Comparison of ENCODE assay signal across 16 mouse cellular contexts in genomic region chr17:45517549-45518215, GRCm38 (mm10). TPM values are rescaled to one million over a fixed set of nuclear protein-coding genes. Genes with fewer than 3 reads are reported as not detected.
"Had no signal": no experiment of that assay in that cellular context is flagged by ENCODE, and none has a peak within 500 bp of the region (broad histone marks: within the 10 kb centered on the region; RNA-seq: fewer than 3 reads in every experiment).

No protein-coding gene starts in this region.

- H3K36me3 ChIP-seq: midbrain, embryonic 15.5 days had no signal

- H3K27me3 ChIP-seq: midbrain, embryonic 15.5 days; neural tube, embryonic 13.5 days had no signal

- H3K9ac ChIP-seq: limb, embryonic 13.5 days; liver, embryonic 14.5 days; neural tube, embryonic 13.5 days had no signal

- H3K9me3 ChIP-seq: limb, embryonic 13.5 days; megakaryocyte, embryonic 14.5 days; midbrain, embryonic 15.5 days; neural tube, embryonic 13.5 days had no signal

- H3K4me3 ChIP-seq: limb, embryonic 13.5 days; megakaryocyte, embryonic 14.5 days; midbrain, embryonic 15.5 days; neural tube, embryonic 13.5 days had no signal

- H3K27ac ChIP-seq: limb, embryonic 13.5 days; liver, embryonic 14.5 days; midbrain, embryonic 15.5 days; neural tube, embryonic 13.5 days had no signal

- H3K4me2 ChIP-seq: limb, embryonic 13.5 days; midbrain, embryonic 11.5 days; midbrain, embryonic 15.5 days; neural tube, embryonic 13.5 days had no signal

- DNase-seq: kidney, postnatal 25 days; layer of hippocampus, postnatal 36 days; left cerebral cortex, postnatal 4 days; lung, adult 18-20 months; lung, postnatal 36 days; right cerebral cortex, adult 18-20 months; right cerebral cortex, postnatal 25 days had no signal

RNA-seq across cellular contexts. Expression of gene Tcte1, which starts 5.6 kb away (rescaled TPM):
- total RNA-seq: liver, adult 2 months; monocyte, adult 5-6 weeks had no signal
- polyA plus RNA-seq: liver, adult 2 months; liver, embryonic 14.5 days had no signal

RNA-seq across cellular contexts. Expression of gene Tmem151b, which starts 31.8 kb away (rescaled TPM):
- total RNA-seq: liver, adult 2 months; monocyte, adult 5-6 weeks had no signal

RNA-seq across cellular contexts. Expression of gene Spats1, which starts 42.5 kb away (rescaled TPM):
- total RNA-seq: liver, adult 2 months; monocyte, adult 5-6 weeks had no signal
- polyA plus RNA-seq: liver, adult 2 months; small intestine, adult 2 months had no signal
